Mouse (Mus musculus) spleen, adult 2 months (tissue): Measurements from ENCODE around the gene 2700081O15Rik.

Experiments used
- CTCF ChIP-seq: fragments of 200-500 bp; IDR thresholded peaks from 2 replicates; pipeline ENCODE4 v1.5.1; 2011; ENCODE audit warnings: mild to moderate bottlenecking, inconsistent platforms; ENCODE audit not compliant: insufficient read depth, insufficient read length, insufficient replicate concordance; ENCODE audit errors: extremely low read depth
- POLR2A ChIP-seq: fragments of 200-500 bp; IDR thresholded peaks from 2 replicates; pipeline ENCODE4 v1.6.1; 2011; ENCODE audit warnings: low read depth, low read length, inconsistent platforms

GRCm38 (mm10) chr19:7459370-7459769, 41.9 kb downstream of the 2700081O15Rik start:
- TF ChIP-seq POLR2A (no peak), CTCF (no peak)
